Mouse (Mus musculus) cerebellum, adult 2 months (tissue): ENCODE measurements at regions not wholly inside any gene's neighbourhood (a gene's known extent, or its start where the extent isn't known, plus 50 kb on each side); places are given as distances from the start of the nearest gene placed in this dataset.

Experiments
- DNase-seq, 2 experiments: peaks; one replicate each; pipeline ENCODE4 v3.0.0; 2021
- H3K27ac ChIP-seq: fragments of 200-500 bp; 2 replicates; pipeline ENCODE4 v1.5.1; 2012; ENCODE audit warnings: low read length, control low read depth, inconsistent platforms; ENCODE audit not compliant: insufficient read depth
- H3K27me3 ChIP-seq: fragments of 200-500 bp; 2 replicates; pipeline ENCODE4 v1.6.1; 2012; ENCODE audit warnings: inconsistent platforms, mild to moderate bottlenecking, low read length, moderate library complexity; ENCODE audit not compliant: control insufficient read depth, insufficient read depth
- H3K4me1 ChIP-seq: fragments of 200-500 bp; 2 replicates; pipeline ENCODE4 v1.6.1; 2011; ENCODE audit warnings: low read length; ENCODE audit not compliant: control insufficient read depth, insufficient read depth
- H3K4me3 ChIP-seq: fragments of 200-500 bp; replicated peaks from 2 replicates; pipeline ENCODE3; 2011; ENCODE audit warnings: mild to moderate bottlenecking, low read depth, low read length, control low read depth; ENCODE audit not compliant: insufficient read depth
- CTCF ChIP-seq: fragments of 200-500 bp; IDR thresholded peaks from 2 replicates; pipeline ENCODE4 v1.5.1; 2011; ENCODE audit warnings: low read depth, mild to moderate bottlenecking, control low read depth, low read length, moderate library complexity, borderline replicate concordance; ENCODE audit not compliant: insufficient read depth
- POLR2A ChIP-seq: fragments of 200-500 bp; IDR thresholded peaks from 2 replicates; pipeline ENCODE4 v1.6.1; 2011; ENCODE audit warnings: low read length, control low read depth, borderline replicate concordance; ENCODE audit not compliant: insufficient read depth
- WGBS: fragments of 180-500 bp; shearing (Covaris S2); methylation state at CpG from one replicate; pipeline ENCODE4 v1.1.7; 2018; 5-methylcytosine and 5-hydroxymethylcytosine counted together

GRCm38 (mm10) chr1:76083273-76084036, 537.4 kb downstream of the Slc4a3 start:
- 98% methylated on average over 3 of the region's 3 CpGs for WGBS
- no peak for DNase-seq
- H3K4me1 ChIP-seq: no peaks in the 10 kb centered on the region
- H3K27ac ChIP-seq: no peak overlapping the region
- H3K4me3 ChIP-seq: no peak overlapping the region
- no peak for TF ChIP-seq POLR2A
- no peak for TF ChIP-seq CTCF
- H3K27me3 ChIP-seq: no peaks in the 10 kb centered on the region

DNA sequence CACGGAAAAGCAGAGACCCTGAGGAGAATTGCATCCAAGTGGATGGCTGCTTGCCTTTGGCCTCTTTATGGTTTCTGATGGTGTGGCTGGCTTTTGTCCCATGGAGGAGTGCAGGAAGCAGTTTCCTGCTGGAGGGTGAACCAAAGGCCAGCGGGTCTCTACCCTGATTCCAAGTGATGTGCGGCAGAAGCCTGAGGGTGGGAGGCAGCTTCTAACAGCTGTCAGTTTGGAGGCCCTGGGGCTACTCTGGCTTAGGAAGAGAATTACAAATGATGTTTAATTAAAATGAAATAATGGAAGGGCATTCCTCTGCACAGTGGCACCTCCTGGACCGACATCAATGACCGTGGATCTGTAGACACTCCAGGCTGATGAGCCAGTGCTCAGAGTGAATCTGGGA, 545.0 kb downstream of the Slc4a3 start:
- Histone ChIP-seq H3K4me3 (no peak overlapping the region), H3K27me3 (no peaks in the 10 kb centered on the region; the same call in 1 of the 2 replicates), H3K4me1 (no peaks in the 10 kb centered on the region), H3K27ac (no peak overlapping the region)
- 15% methylated on average over 5 of the region's 5 CpGs for WGBS
- DNase-seq: no peak
- no peak for TF ChIP-seq CTCF
- no peak for TF ChIP-seq POLR2A

- no peak overlapping the region for H3K4me3 ChIP-seq
- TF ChIP-seq CTCF (no peak), POLR2A (no peak)
- no peaks in the 10 kb centered on the region for H3K4me1 ChIP-seq
- H3K27me3 ChIP-seq: no peaks in the 10 kb centered on the region
- peak in 1 of 2 experiments; percentile 10 for DNase-seq
- WGBS: 16% methylated on average over 3 of the region's 3 CpGs
- H3K27ac ChIP-seq: no peak overlapping the region
These were observed 567.2 kb downstream of the Slc4a3 start for GRCm38 (mm10) chr1:76113281-76113680.

GRCm38 (mm10) chr1:76120840-76121239, 574.8 kb downstream of the Slc4a3 start:
- H3K27me3 ChIP-seq: no peaks in the 10 kb centered on the region
- H3K27ac ChIP-seq: no peak overlapping the region
- no peak overlapping the region for H3K4me3 ChIP-seq
- TF ChIP-seq POLR2A (no peak), CTCF (no peak)
- no peak for DNase-seq
- 83% methylated on average over 4 of the region's 4 CpGs for WGBS
- H3K4me1 ChIP-seq: no peaks in the 10 kb centered on the region

DNA sequence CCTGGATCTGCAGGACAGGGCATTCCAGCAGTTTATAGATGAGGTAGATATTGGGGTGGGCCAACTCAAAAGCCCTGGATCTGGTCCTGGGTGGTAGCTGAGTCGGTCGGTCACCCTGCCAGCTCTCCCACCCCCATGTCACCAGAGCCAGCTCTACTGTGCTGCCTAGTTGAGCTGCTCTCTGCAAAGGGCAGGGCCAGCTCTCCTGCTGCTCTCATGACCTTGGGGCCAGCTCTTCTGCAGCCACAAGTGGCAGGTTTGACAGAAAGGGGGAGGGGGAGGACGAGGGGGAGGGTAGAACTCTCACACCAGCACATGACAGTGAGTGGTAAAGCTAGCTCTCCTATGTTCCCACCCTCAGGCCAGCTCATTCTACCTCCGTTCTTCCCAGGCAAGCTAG, 584.3 kb downstream of the Slc4a3 start:
- no peak for TF ChIP-seq POLR2A
- TF ChIP-seq CTCF: no peak
- WGBS: 26% methylated on average over 4 of the region's 4 CpGs
- no peaks in the 10 kb centered on the region for H3K4me1 ChIP-seq
- no peak for DNase-seq
- no peak overlapping the region for H3K27ac ChIP-seq
- H3K4me3 ChIP-seq: no peak overlapping the region
- no peaks in the 10 kb centered on the region for H3K27me3 ChIP-seq

DNA sequence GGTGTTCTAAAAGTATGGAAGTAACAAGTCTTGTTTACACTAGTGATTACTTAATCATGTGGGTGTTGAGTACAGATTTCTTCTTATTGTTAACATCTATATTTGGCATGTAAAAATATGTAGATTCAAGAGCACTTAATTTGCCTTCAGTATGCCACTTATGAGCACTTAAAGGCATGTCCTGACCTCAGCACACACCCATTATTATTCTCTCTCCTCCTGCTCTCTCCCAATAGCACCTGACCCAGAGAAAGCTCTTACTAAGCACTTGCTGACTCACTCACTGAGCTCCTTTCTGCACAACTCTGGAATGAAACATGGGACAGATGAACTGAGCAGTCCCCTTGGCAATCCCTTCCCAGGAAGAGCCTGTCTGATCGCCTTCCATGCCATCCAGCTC, 590.7 kb downstream of the Slc4a3 start:
- DNase-seq: no peak
- Histone ChIP-seq H3K4me3 (no peak overlapping the region), H3K4me1 (no peaks in the 10 kb centered on the region), H3K27ac (no peak overlapping the region), H3K27me3 (no peaks in the 10 kb centered on the region)
- 86% methylated on average over 1 of the region's 1 CpGs for WGBS
- TF ChIP-seq POLR2A: no peak

DNA sequence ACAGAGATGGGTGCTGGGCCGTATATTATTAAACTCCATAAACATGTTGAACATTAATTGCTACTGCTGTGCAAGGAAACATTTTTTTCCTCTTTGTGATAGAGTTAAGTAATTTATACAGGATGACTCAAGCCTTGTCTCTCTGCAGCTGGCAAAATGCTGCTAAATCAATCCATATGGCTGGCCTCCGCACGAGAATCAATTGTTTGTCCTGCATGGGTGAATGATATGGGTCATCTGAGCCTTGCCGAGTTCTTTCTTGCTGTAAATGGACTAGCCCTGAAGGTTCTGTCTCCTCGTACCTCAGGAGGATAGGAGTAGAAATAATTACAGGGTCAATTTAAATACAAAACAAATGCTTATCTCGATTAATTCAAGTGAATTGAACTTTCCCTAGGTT, 591.6 kb downstream of the Slc4a3 start:
- TF ChIP-seq CTCF: no peak
- TF ChIP-seq POLR2A: no peak
- Histone ChIP-seq H3K4me3 (no peak overlapping the region), H3K27ac (no peak overlapping the region), H3K27me3 (no peaks in the 10 kb centered on the region), H3K4me1 (no peaks in the 10 kb centered on the region)
- 67% methylated on average over 6 of the region's 6 CpGs for WGBS
- peak in 1 of 2 experiments; percentile 1 for DNase-seq

DNA sequence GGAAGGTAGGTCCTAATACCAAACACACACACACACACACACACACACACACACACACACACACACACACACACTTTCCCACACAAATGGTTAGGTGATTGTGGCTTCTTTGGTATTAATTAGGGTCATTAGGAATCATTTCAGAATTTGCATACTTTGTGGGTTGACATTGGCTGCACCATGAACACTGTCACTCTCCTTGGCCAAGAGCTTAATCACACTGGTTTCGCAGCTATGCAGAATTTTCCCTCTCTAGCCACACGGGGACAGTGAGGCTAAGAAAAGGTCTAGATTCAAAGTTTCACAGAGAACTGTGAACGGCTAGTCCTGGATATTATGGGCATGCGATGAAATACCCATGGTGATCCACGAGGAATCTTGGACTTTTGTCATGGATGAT, 597.5 kb downstream of the Slc4a3 start:
- DNase-seq: no peak
- WGBS: 51% methylated on average over 5 of the region's 5 CpGs
- H3K27ac ChIP-seq: no peak overlapping the region

More for the DNA sequence above, 597.5 kb downstream of the Slc4a3 start:
- H3K4me3 ChIP-seq: no peak overlapping the region
- H3K27me3 ChIP-seq: no peaks in the 10 kb centered on the region
- TF ChIP-seq CTCF (no peak), POLR2A (no peak)
- H3K4me1 ChIP-seq: no peaks in the 10 kb centered on the region
